Mouse (Mus musculus) ES-Bruce4 (cell line): Measurements from ENCODE around the gene Dagla. TPM values are rescaled to one million over a fixed set of nuclear protein-coding genes. Genes with fewer than 3 reads are reported as not detected.

Source experiments
- H3K27ac ChIP-seq: 2 replicates; pipeline ENCODE4 v1.5.1; 2012; ENCODE audit warnings: low read length, inconsistent platforms; ENCODE audit not compliant: insufficient read depth
- H3K27me3 ChIP-seq: 2 replicates; pipeline ENCODE4 v1.6.1; 2012; ENCODE audit warnings: mild to moderate bottlenecking, low read length, inconsistent platforms; ENCODE audit not compliant: control insufficient read depth, poor library complexity, insufficient read depth, severe bottlenecking
- H3K36me3 ChIP-seq: 2 replicates; pipeline ENCODE4 v1.6.1; 2012; ENCODE audit warnings: inconsistent platforms, mild to moderate bottlenecking, low read length, moderate library complexity; ENCODE audit not compliant: control insufficient read depth, poor library complexity, insufficient read depth, severe bottlenecking
- H3K4me1 ChIP-seq: one replicate; pipeline ENCODE4 v1.8.1; 2011; ENCODE audit warnings: low read length; ENCODE audit not compliant: control insufficient read depth, insufficient read depth
- H3K4me3 ChIP-seq: 2 replicates; pipeline ENCODE4 v1.5.1; 2011; ENCODE audit warnings: low read depth, mild to moderate bottlenecking, low read length
- H3K9ac ChIP-seq: 2 replicates; pipeline ENCODE4 v1.6.1; 2012; ENCODE audit warnings: low read depth, mild to moderate bottlenecking, inconsistent platforms; ENCODE audit not compliant: poor library complexity, severe bottlenecking
- H3K9me3 ChIP-seq: replicated peaks from 2 replicates; pipeline ENCODE4 v1.6.1; 2012; ENCODE audit warnings: mild to moderate bottlenecking, low read length, inconsistent platforms; ENCODE audit not compliant: control insufficient read depth, poor library complexity, insufficient read depth, severe bottlenecking
- CTCF ChIP-seq: IDR thresholded peaks from one replicate; pipeline ENCODE4 v1.8.1; 2011; ENCODE audit warnings: low read depth, low read length
- EP300 ChIP-seq: IDR thresholded peaks from 2 replicates; pipeline ENCODE4 v1.6.1; 2011; ENCODE audit warnings: low read depth, low read length; ENCODE audit not compliant: insufficient read depth
- POLR2A ChIP-seq: IDR thresholded peaks from one replicate; pipeline ENCODE4 v1.8.1; 2011; ENCODE audit warnings: low read length; ENCODE audit not compliant: insufficient read depth
- polyA plus RNA-seq: library from polyadenylated mRNA; stranded (reverse); fragments of >200 nt; gene quantifications from 2 replicates; pipeline ENCODE4 v1.2.4, GENCODE M21; 2011; ENCODE audit warnings: low read depth; ENCODE audit not compliant: missing spikeins, insufficient read depth, insufficient read length

The Dagla gene
- polyA plus RNA-seq, 1 experiment, result 1.2 TPM

GRCm38 (mm10) chr19:10341152-10341551 is 36.5 kb upstream of the Dagla start:
- Histone ChIP-seq H3K9ac (no peak overlapping the region), H3K27me3 (no peaks in the 10 kb centered on the region), H3K27ac (no peak overlapping the region), H3K36me3 (no peaks in the 10 kb centered on the region), H3K9me3 (no peaks in the 10 kb centered on the region), H3K4me3 (no peak overlapping the region), H3K4me1 (peaks cover 2% of the 10 kb centered on the region)
- TF ChIP-seq CTCF, result peak; percentile 94
- no peak for TF ChIP-seq POLR2A
- TF ChIP-seq EP300, result no peak

- no peaks in the 10 kb centered on the region for H3K9me3 ChIP-seq
- H3K36me3 ChIP-seq, result no peaks in the 10 kb centered on the region
- H3K4me3 ChIP-seq, result no peak overlapping the region
- H3K4me1 ChIP-seq, result peaks cover 2% of the 10 kb centered on the region
- no peak overlapping the region for H3K27ac ChIP-seq
- no peak overlapping the region for H3K9ac ChIP-seq
- TF ChIP-seq CTCF, result no peak
- TF ChIP-seq EP300, result no peak
- TF ChIP-seq POLR2A, result no peak
- no peaks in the 10 kb centered on the region for H3K27me3 ChIP-seq
Measured at GRCm38 (mm10) chr19:10340661-10341060, 36.0 kb upstream of the Dagla start.

- Histone ChIP-seq H3K27me3 (no peaks in the 10 kb centered on the region), H3K36me3 (no peaks in the 10 kb centered on the region), H3K9me3 (no peaks in the 10 kb centered on the region), H3K4me1 (no peaks in the 10 kb centered on the region), H3K9ac (no peak overlapping the region), H3K4me3 (no peak overlapping the region), H3K27ac (no peak overlapping the region)
- TF ChIP-seq POLR2A (no peak), EP300 (no peak), CTCF (no peak)
Measured at GRCm38 (mm10) chr19:10339271-10339670, 34.6 kb upstream of the Dagla start.

- Histone ChIP-seq H3K9ac (no peak overlapping the region), H3K9me3 (no peaks in the 10 kb centered on the region), H3K4me1 (no peaks in the 10 kb centered on the region), H3K27ac (no peak overlapping the region), H3K4me3 (no peak overlapping the region), H3K36me3 (no peaks in the 10 kb centered on the region), H3K27me3 (no peaks in the 10 kb centered on the region)
- TF ChIP-seq EP300 (no peak), CTCF (no peak), POLR2A (no peak)
Measured at GRCm38 (mm10) chr19:10338724-10339123, 34.0 kb upstream of the Dagla start.

- Histone ChIP-seq H3K9me3 (no peaks in the 10 kb centered on the region), H3K9ac (no peak overlapping the region), H3K36me3 (no peaks in the 10 kb centered on the region), H3K27me3 (no peaks in the 10 kb centered on the region), H3K27ac (no peak overlapping the region), H3K4me3 (no peak overlapping the region), H3K4me1 (no peaks in the 10 kb centered on the region)
- TF ChIP-seq CTCF (no peak), EP300 (no peak), POLR2A (no peak)
Measured at GRCm38 (mm10) chr19:10334467-10334866, 29.8 kb upstream of the Dagla start.

GRCm38 (mm10) chr19:10333545-10334252 is 29.0 kb upstream of the Dagla start:
- Histone ChIP-seq H3K36me3 (no peaks in the 10 kb centered on the region), H3K4me1 (no peaks in the 10 kb centered on the region), H3K9ac (no peak overlapping the region), H3K4me3 (no peak overlapping the region), H3K9me3 (no peaks in the 10 kb centered on the region), H3K27ac (no peak overlapping the region), H3K27me3 (no peaks in the 10 kb centered on the region)
- TF ChIP-seq POLR2A, result no peak
- TF ChIP-seq CTCF, result peak; percentile 92
